23 mouse cellular contexts compared by ENCODE assay signal in the genomic region with DNA sequence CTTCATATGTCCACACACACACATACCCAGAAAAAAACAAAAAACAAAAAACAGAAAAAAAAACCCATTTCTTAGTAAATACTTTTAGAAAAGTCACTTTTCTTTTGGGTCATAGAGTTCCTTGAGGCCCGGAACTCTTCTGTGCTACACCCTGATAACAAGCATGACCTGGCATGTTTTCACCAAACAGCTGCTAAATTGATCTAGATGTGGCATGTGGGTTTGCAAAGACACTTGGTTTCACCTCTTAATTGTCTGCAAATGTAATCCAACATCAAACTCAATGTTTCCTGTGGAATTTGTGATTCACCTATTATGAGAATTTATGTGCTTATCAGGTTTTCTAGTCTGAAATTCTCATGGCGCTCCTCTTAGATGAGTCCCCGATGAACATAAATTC.
"Had no signal": no experiment of that assay in that cellular context is flagged by ENCODE, and none has a peak within 500 bp of the region (broad histone marks: within the 10 kb centered on the region; RNA-seq: fewer than 3 reads in every experiment).

No protein-coding gene starts in this region.

- H3K27ac ChIP-seq: heart, embryonic 13.5 days; heart, embryonic 15.5 days; hindbrain, embryonic 13.5 days; hindbrain, embryonic 15.5 days; intestine, embryonic 15.5 days; layer of hippocampus, adult 2 months; left cerebral cortex, adult 2 months; limb, embryonic 10.5 days; limb, embryonic 12.5 days; liver, embryonic 13.5 days; liver, embryonic 15.5 days had no signal

- H3K27me3 ChIP-seq: heart, embryonic 13.5 days; heart, embryonic 15.5 days; hindbrain, embryonic 13.5 days; hindbrain, embryonic 15.5 days; intestine, embryonic 15.5 days; limb, embryonic 12.5 days; liver, embryonic 13.5 days; liver, embryonic 15.5 days had no signal

- H3K9ac ChIP-seq: heart, embryonic 13.5 days; heart, embryonic 15.5 days; hindbrain, embryonic 13.5 days; hindbrain, embryonic 15.5 days; intestine, embryonic 15.5 days; limb, embryonic 12.5 days; liver, embryonic 13.5 days; liver, embryonic 15.5 days had no signal

- H3K4me1 ChIP-seq: heart, embryonic 13.5 days; heart, embryonic 15.5 days; hindbrain, embryonic 13.5 days; hindbrain, embryonic 15.5 days; intestine, embryonic 15.5 days; limb, embryonic 10.5 days; limb, embryonic 12.5 days; liver, embryonic 13.5 days; liver, embryonic 15.5 days had no signal

- H3K9me3 ChIP-seq: heart, embryonic 13.5 days; heart, embryonic 15.5 days; hindbrain, embryonic 13.5 days; hindbrain, embryonic 15.5 days; intestine, embryonic 15.5 days; limb, embryonic 10.5 days; limb, embryonic 12.5 days; liver, embryonic 13.5 days; liver, embryonic 15.5 days had no signal

- H3K4me3 ChIP-seq: heart, embryonic 13.5 days; heart, embryonic 15.5 days; hindbrain, embryonic 13.5 days; hindbrain, embryonic 15.5 days; intestine, embryonic 15.5 days; layer of hippocampus, adult 2 months; left cerebral cortex, adult 2 months; limb, embryonic 10.5 days; limb, embryonic 12.5 days; liver, embryonic 13.5 days; liver, embryonic 15.5 days had no signal

- H3K36me3 ChIP-seq: heart, embryonic 13.5 days; heart, embryonic 15.5 days; hindbrain, embryonic 13.5 days; hindbrain, embryonic 15.5 days; intestine, embryonic 15.5 days; limb, embryonic 10.5 days; limb, embryonic 12.5 days; liver, embryonic 13.5 days; liver, embryonic 15.5 days had no signal

- H3K4me2 ChIP-seq: heart, embryonic 11.5 days; heart, embryonic 13.5 days; heart, embryonic 15.5 days; hindbrain, embryonic 13.5 days; hindbrain, embryonic 15.5 days; intestine, embryonic 15.5 days; limb, embryonic 12.5 days; liver, embryonic 13.5 days; liver, embryonic 15.5 days had no signal

- ATAC-seq: inflammation-experienced regulatory T-cells, adult 6 months; intestine, embryonic 15.5 days; intestine, postnatal 0 days had no signal

- DNase-seq: gastrocnemius, postnatal 14 days; gastrocnemius, postnatal 36 days; heart, postnatal 14 days; heart, postnatal 36 days; kidney, adult 18-20 months; kidney, adult 8-10 months; kidney, postnatal 10 days; kidney, postnatal 25 days; kidney, postnatal 4 days; liver, embryonic 13.5 days had no signal
